In the genomic region with DNA sequence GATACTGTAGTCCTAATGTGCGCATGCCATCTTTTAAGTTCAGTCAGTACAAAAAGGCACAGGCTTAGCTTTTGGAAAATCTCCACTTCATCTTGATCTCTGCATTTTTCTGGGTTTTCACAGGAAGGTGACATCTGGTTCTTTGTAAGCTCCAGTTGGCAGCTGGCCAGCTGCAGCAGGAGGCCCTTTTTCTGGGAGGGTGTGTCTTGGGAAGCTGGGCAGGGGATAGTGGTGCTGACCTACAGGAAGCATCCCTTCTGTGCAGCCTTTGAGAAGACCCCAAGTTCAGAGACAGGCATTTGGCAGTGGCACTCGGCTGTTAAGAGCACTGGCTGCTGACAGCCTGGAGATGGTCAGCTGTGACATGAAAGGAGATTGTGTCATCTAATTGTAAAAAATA, we compare ENCODE assay signal across 9 mouse cellular contexts. TPM values are rescaled to one million over a fixed set of nuclear protein-coding genes. Genes with fewer than 3 reads are reported as not detected.
DNase-seq lines count a peak whose midpoint lies in the region; ATAC-seq lines count a peak whose summit lies in the region.
"Had no signal": no experiment of that assay in that cellular context is flagged by ENCODE, and none has a peak within 500 bp of the region (broad histone marks: within the 10 kb centered on the region; RNA-seq: fewer than 3 reads in every experiment).

No protein-coding gene starts in this region.

- ATAC-seq in intestine, embryonic 14.5 days (replicated peaks; ENCODE audit: low FRiP score, low TSS enrichment, low read depth) = 0 out of 2 replicates have a peak, but pooled peaks have one; percentile 27
- ATAC-seq in intestine, embryonic 16.5 days = no peak
- ATAC-seq in hindbrain, embryonic 13.5 days (ENCODE audit: low FRiP score) = no peak
- no peak for ATAC-seq in frontal cortex, adult (ENCODE audit: low TSS enrichment)

- WGBS in intestine, embryonic 14.5 days = 42% methylated on average over 2 of the region's 2 CpGs
- WGBS in intestine, embryonic 16.5 days = 43% methylated on average over 2 of the region's 2 CpGs
- WGBS in hindbrain, embryonic 13.5 days = 52% methylated on average over 2 of the region's 2 CpGs

- no peak overlapping the region for H3K4me2 ChIP-seq in intestine, embryonic 14.5 days (ENCODE audit: low read length)
- no peak overlapping the region for H3K4me2 ChIP-seq in intestine, embryonic 16.5 days (ENCODE audit: low read depth, low read length)
- H3K4me2 ChIP-seq in hindbrain, embryonic 13.5 days = no peak overlapping the region
- H3K4me2 ChIP-seq: midbrain, embryonic 12.5 days had no signal

- no peaks in the 10 kb centered on the region for H3K9me3 ChIP-seq in intestine, embryonic 14.5 days (ENCODE audit: control insufficient read depth, low read length)
- H3K9me3 ChIP-seq in intestine, embryonic 16.5 days (ENCODE audit: control insufficient read depth, low read length) = no peaks in the 10 kb centered on the region
- H3K9me3 ChIP-seq in hindbrain, embryonic 13.5 days = no peaks in the 10 kb centered on the region
- H3K9me3 ChIP-seq: midbrain, embryonic 12.5 days had no signal

- DNase-seq in intestine, embryonic 14.5 days (ENCODE audit: low spot score) = peak; percentile 66
- peak; percentile 31 for DNase-seq in 3134 (ENCODE audit: extremely low read depth, insufficient read length, low spot score)
- peak; percentile 52 for DNase-seq in Muller cell, postnatal 12 days (ENCODE audit: inconsistent ontology term)
- DNase-seq in ovary, postnatal 14 days (ENCODE audit: low spot score) = no peak
- no peak for DNase-seq in right cerebral cortex, adult 18-20 months

- H3K4me3 ChIP-seq in intestine, embryonic 14.5 days (ENCODE audit: low read depth, low read length) = no peak overlapping the region
- H3K4me3 ChIP-seq in intestine, embryonic 16.5 days (ENCODE audit: low read length) = no peak overlapping the region
- no peak overlapping the region for H3K4me3 ChIP-seq in hindbrain, embryonic 13.5 days
- H3K4me3 ChIP-seq: midbrain, embryonic 12.5 days had no signal

- no peaks in the 10 kb centered on the region for H3K36me3 ChIP-seq in intestine, embryonic 14.5 days (ENCODE audit: control insufficient read depth, insufficient read depth, low read length)
- H3K36me3 ChIP-seq in intestine, embryonic 16.5 days (ENCODE audit: control insufficient read depth, insufficient read depth, low read length) = no peaks in the 10 kb centered on the region
- H3K36me3 ChIP-seq in hindbrain, embryonic 13.5 days = no peaks in the 10 kb centered on the region
- H3K36me3 ChIP-seq: midbrain, embryonic 12.5 days had no signal

- H3K27me3 ChIP-seq in intestine, embryonic 14.5 days (replicated peaks; ENCODE audit: control insufficient read depth, insufficient read depth, low read length) = no peaks in the 10 kb centered on the region; the same call in 1 of the 2 replicates
- 0 out of 2 replicates have a peak, but pooled peaks cover 5% of the 10 kb centered on the region for H3K27me3 ChIP-seq in intestine, embryonic 16.5 days (replicated peaks; ENCODE audit: control insufficient read depth, insufficient read depth, low read length)
- H3K27me3 ChIP-seq in hindbrain, embryonic 13.5 days = peaks cover 11% of the 10 kb centered on the region; the same call in 1 of the 2 replicates

- H3K27ac ChIP-seq in intestine, embryonic 14.5 days (ENCODE audit: low read depth) = peak overlapping the region; percentile 51; the same call in 1 of the 2 replicates
- H3K27ac ChIP-seq in intestine, embryonic 16.5 days (ENCODE audit: low read length) = no peak overlapping the region
- H3K27ac ChIP-seq in hindbrain, embryonic 13.5 days = peak overlapping the region; percentile 66
- H3K27ac ChIP-seq: midbrain, embryonic 12.5 days had no signal

- no peak overlapping the region for H3K9ac ChIP-seq in intestine, embryonic 14.5 days (ENCODE audit: low read length)
- no peak overlapping the region for H3K9ac ChIP-seq in intestine, embryonic 16.5 days (ENCODE audit: low read depth, low read length)
- no peak overlapping the region for H3K9ac ChIP-seq in hindbrain, embryonic 13.5 days
- H3K9ac ChIP-seq: midbrain, embryonic 12.5 days had no signal

- peaks cover 12% of the 10 kb centered on the region for H3K4me1 ChIP-seq in intestine, embryonic 14.5 days (replicated peaks; ENCODE audit: control insufficient read depth, insufficient read depth, low read length)
- H3K4me1 ChIP-seq in intestine, embryonic 16.5 days (ENCODE audit: control insufficient read depth, insufficient read depth, low read length) = peaks cover 11% of the 10 kb centered on the region
- H3K4me1 ChIP-seq in hindbrain, embryonic 13.5 days (replicated peaks) = peaks cover 17% of the 10 kb centered on the region

RNA-seq across cellular contexts. Expression of gene Pcx, which starts 5.5 kb away (rescaled TPM):
- 8.5 and 9.7 TPM in 2 replicates for polyA plus RNA-seq in intestine, embryonic 14.5 days (2014; fragmentation: Nextera tagmentation; extraction: Ambion mirVana)
- 16.6 and 17.7 TPM in 2 replicates for polyA plus RNA-seq in intestine, embryonic 16.5 days (2015; fragmentation: Nextera tagmentation; extraction: Ambion mirVana)
- polyA plus RNA-seq in hindbrain, embryonic 13.5 days (2015; fragmentation: Nextera tagmentation; extraction: Ambion mirVana) = 22.5 and 24.3 TPM in 2 replicates

RNA-seq across cellular contexts. Expression of gene 2010003K11Rik, which starts 17.4 kb away (rescaled TPM):
- not detected in 2 replicates for polyA plus RNA-seq in intestine, embryonic 14.5 days (2014; fragmentation: Nextera tagmentation; extraction: Ambion mirVana)
- polyA plus RNA-seq in intestine, embryonic 16.5 days (2015; fragmentation: Nextera tagmentation; extraction: Ambion mirVana) = 21.6 and 35.7 TPM in 2 replicates
- polyA plus RNA-seq in hindbrain, embryonic 13.5 days (2015; fragmentation: Nextera tagmentation; extraction: Ambion mirVana) = not detected in 2 replicates
- polyA plus RNA-seq: midbrain, embryonic 12.5 days had no signal

RNA-seq across cellular contexts. Expression of gene Syt12, which starts 38.5 kb away (rescaled TPM):
- polyA plus RNA-seq in intestine, embryonic 14.5 days (2014; fragmentation: Nextera tagmentation; extraction: Ambion mirVana) = 0.27 and 0.47 TPM in 2 replicates
- 0.34 and 0.36 TPM in 2 replicates for polyA plus RNA-seq in intestine, embryonic 16.5 days (2015; fragmentation: Nextera tagmentation; extraction: Ambion mirVana)
- polyA plus RNA-seq in hindbrain, embryonic 13.5 days (2015; fragmentation: Nextera tagmentation; extraction: Ambion mirVana) = 2.9 and 3.6 TPM in 2 replicates

Comparison
In these comparisons a context has a peak if more than half of its experiments do, and no peak if none do; other contexts are left out.
1. RNA of gene 2010003K11Rik, which starts 17.4 kb away (polyA plus RNA-seq): 21.6 to 35.7 TPM in intestine, embryonic 16.5 days; not detected in intestine, embryonic 14.5 days and not detected in hindbrain, embryonic 13.5 days; every median in the first group is over 10 times any median in the second.
2. DNase-seq: peak in intestine, embryonic 14.5 days (single experiment), 3134 (single experiment) and Muller cell, postnatal 12 days (single experiment); none in ovary, postnatal 14 days (single experiment) and right cerebral cortex, adult 18-20 months (single experiment).